Mouse (Mus musculus) MEL (cell line): Measurements from ENCODE around the gene Olfr585.

Experiments
- CTCF ChIP-seq, 3 experiments: IDR thresholded peaks in 2 of 3; conservative IDR thresholded peaks in 1 of 3; 2 replicates each; pipeline ENCODE4 v1.5.1; 2011 to 2012; ENCODE audit warnings: low read length in 3 of 3, low read depth in 2 of 3, mild to moderate bottlenecking in 2 of 3, improper control_type of control experiment in 1 of 3, inconsistent platforms in 1 of 3, mixed read lengths in 1 of 3, moderate library complexity in 1 of 3; ENCODE audit not compliant: control insufficient read depth in 1 of 3, insufficient read depth in 1 of 3, poor library complexity in 1 of 3, severe bottlenecking in 1 of 3
- EP300 ChIP-seq, 2 experiments: IDR thresholded peaks; 2 replicates each; pipeline ENCODE4 v1.6.1; 2011; ENCODE audit warnings: improper control_type of control experiment in 2 of 2, low read length in 2 of 2, low read depth in 1 of 2, mild to moderate bottlenecking in 1 of 2
- ETS1 ChIP-seq: IDR thresholded peaks from 2 replicates; pipeline ENCODE4 v1.6.1; 2012; ENCODE audit warnings: low read depth, mild to moderate bottlenecking, inconsistent platforms, low read length, improper control_type of control experiment, moderate library complexity
- GABPA ChIP-seq: IDR thresholded peaks from 2 replicates; pipeline ENCODE4 v1.6.1; 2012; ENCODE audit warnings: low read depth, mild to moderate bottlenecking, inconsistent platforms, low read length, improper control_type of control experiment, moderate library complexity
- MAFK ChIP-seq: IDR thresholded peaks from 2 replicates; pipeline ENCODE4 v1.6.1; 2011; ENCODE audit warnings: low read depth, mild to moderate bottlenecking, low read length, improper control_type of control experiment, borderline replicate concordance
- NELFE ChIP-seq: IDR thresholded peaks from 2 replicates; pipeline ENCODE4 v1.6.1; 2011; ENCODE audit warnings: low read depth, low read length, improper control_type of control experiment
- POLR2A ChIP-seq, 2 experiments: IDR thresholded peaks; 2 replicates each; pipeline ENCODE4 v1.6.1; 2011 to 2012; ENCODE audit warnings: low read length in 2 of 2, mild to moderate bottlenecking in 2 of 2, control low read depth in 1 of 2, improper control_type of control experiment in 1 of 2, low read depth in 1 of 2, moderate library complexity in 1 of 2; ENCODE audit not compliant: control insufficient read depth in 1 of 2, insufficient read depth in 1 of 2, poor library complexity in 1 of 2
- POLR2AphosphoS5 ChIP-seq: IDR thresholded peaks from 2 replicates; pipeline ENCODE4 v1.6.1; 2012; ENCODE audit warnings: low read depth, borderline replicate concordance, mild to moderate bottlenecking, inconsistent platforms, low read length, moderate library complexity, mixed read lengths
- RCOR1 ChIP-seq: IDR thresholded peaks from 2 replicates; pipeline ENCODE4 v1.6.1; 2012; ENCODE audit warnings: low read depth, mild to moderate bottlenecking, inconsistent platforms, low read length, improper control_type of control experiment
- TAL1 ChIP-seq: IDR thresholded peaks from 2 replicates; pipeline ENCODE4 v1.6.1; 2012; ENCODE audit warnings: mild to moderate bottlenecking, inconsistent platforms, low read length, moderate library complexity, mixed read lengths
- TCF12 ChIP-seq: IDR thresholded peaks from 2 replicates; pipeline ENCODE4 v1.6.1; 2014; ENCODE audit warnings: low read depth, mild to moderate bottlenecking, inconsistent platforms, low read length, improper control_type of control experiment, moderate library complexity
- UBTF ChIP-seq: IDR thresholded peaks from 2 replicates; pipeline ENCODE4 v1.6.1; 2012; ENCODE audit warnings: low read depth, mild to moderate bottlenecking, inconsistent platforms, low read length, improper control_type of control experiment, moderate library complexity, borderline replicate concordance; ENCODE audit not compliant: insufficient read depth
- ZC3H11A ChIP-seq: IDR thresholded peaks from 2 replicates; pipeline ENCODE4 v1.6.1; 2012; ENCODE audit warnings: low read depth, mild to moderate bottlenecking, inconsistent platforms, low read length, improper control_type of control experiment
- ZNF384 ChIP-seq: IDR thresholded peaks from 2 replicates; pipeline ENCODE4 v1.6.1; 2012; ENCODE audit warnings: low read depth, mild to moderate bottlenecking, inconsistent platforms, low read length, improper control_type of control experiment

GRCm38 (mm10) chr7:103051000-103051399 is 46.5 kb upstream of the Olfr585 start, which contains the start of gene Olfr583:
- TF ChIP-seq ZC3H11A: no peak
- TF ChIP-seq CTCF (IDR thresholded peaks at IDR 0.05 in 2 of 3, conservative IDR thresholded peaks at IDR 0.05 in 1 of 3; ENCODE audit: control insufficient read depth in 1 of 3, insufficient read depth in 1 of 3, low read depth in 2 of 3, low read length in 3 of 3, poor library complexity in 1 of 3, severe bottlenecking in 1 of 3): no peak
- no peak for TF ChIP-seq EP300 (IDR thresholded peaks at IDR 0.05; ENCODE audit: low read depth in 1 of 2, low read length in 2 of 2)
- no peak for TF ChIP-seq POLR2A (IDR thresholded peaks at IDR 0.05; ENCODE audit: control insufficient read depth in 1 of 2, insufficient read depth in 1 of 2, low read depth in 1 of 2, low read length in 2 of 2, poor library complexity in 1 of 2)
- no peak for TF ChIP-seq MAFK
- no peak for TF ChIP-seq TCF12
- TF ChIP-seq ZNF384: no peak
- TF ChIP-seq TAL1: no peak
- TF ChIP-seq RCOR1: no peak
- no peak for TF ChIP-seq GABPA
- no peak for TF ChIP-seq POLR2AphosphoS5
- TF ChIP-seq ETS1: no peak
- TF ChIP-seq NELFE: no peak
- no peak for TF ChIP-seq UBTF
